Mouse (Mus musculus) CD4-positive, CD25-positive, alpha-beta regulatory T cell, adult 4 months (primary cell): Measurements from ENCODE around the gene Samm50. TPM values are rescaled to one million over a fixed set of nuclear protein-coding genes. Genes with fewer than 3 reads are reported as not detected.
"Not testable (repeated sequence)": the region's sequence is repeated elsewhere in the genome, so short reads cannot be mapped to it uniquely, and the experiment has no call there.

Experiments used
- ATAC-seq: one replicate; pipeline ENCODE4 v1.8.0; 2017
- polyA plus RNA-seq, 2 experiments: library from polyadenylated mRNA; unstranded; fragments of 100-300 nt; shearing (Covaris generic); gene quantifications; one replicate each; pipeline ENCODE4 v1.2.1; 2017

Samm50 gene
- polyA plus RNA-seq, result 10 to 100 TPM; 44.3 to 56.1 TPM

GRCm38 (mm10) chr15:84192058-84192791 is at the start of gene Samm50:
Gene Samm50, plus strand, starts transcription at chr15:84192241.
- peak; percentile 99 for ATAC-seq

GRCm38 (mm10) chr15:84156158-84156557 is 35.9 kb upstream of the Samm50 start:
- no peak for ATAC-seq

- not testable (repeated sequence) for ATAC-seq
Measured at GRCm38 (mm10) chr15:84157530-84157929, 34.5 kb upstream of the Samm50 start.

GRCm38 (mm10) chr15:84161871-84162270 is 30.2 kb upstream of the Samm50 start:
- no peak for ATAC-seq

GRCm38 (mm10) chr15:84166818-84167217 is 25.2 kb upstream of the Samm50 start:
- no peak for ATAC-seq

GRCm38 (mm10) chr15:84167600-84167999 is 24.4 kb upstream of the Samm50 start, which contains the start of gene Pnpla3:
Gene Pnpla3, plus strand, starts transcription at chr15:84167837.
- peak; percentile 79 for ATAC-seq

- peak; percentile 62 for ATAC-seq
Measured at GRCm38 (mm10) chr15:84168170-84169161, 23.6 kb upstream of the Samm50 start.

- ATAC-seq, result no peak
Measured at GRCm38 (mm10) chr15:84169511-84169910, 22.5 kb upstream of the Samm50 start.

- no peak for ATAC-seq
Measured at GRCm38 (mm10) chr15:84171166-84171565, 20.9 kb upstream of the Samm50 start.

GRCm38 (mm10) chr15:84178733-84179132 is 13.3 kb upstream of the Samm50 start:
- no peak for ATAC-seq

GRCm38 (mm10) chr15:84182000-84182399 is 10.0 kb upstream of the Samm50 start:
- ATAC-seq, result no peak

- no peak for ATAC-seq
Measured at GRCm38 (mm10) chr15:84183967-84184366, 8.1 kb upstream of the Samm50 start.

- ATAC-seq, result no peak
Measured at GRCm38 (mm10) chr15:84186196-84186595, 5.8 kb upstream of the Samm50 start.

GRCm38 (mm10) chr15:84188887-84189530 is 3.0 kb upstream of the Samm50 start:
- ATAC-seq, result no peak

GRCm38 (mm10) chr15:84189881-84190280 is 2.2 kb upstream of the Samm50 start:
- ATAC-seq, result no peak

- no peak for ATAC-seq
Measured at GRCm38 (mm10) chr15:84191724-84192057, 350 bp upstream of the Samm50 start.

- ATAC-seq, result no peak
Measured at GRCm38 (mm10) chr15:84196486-84197165, 4.6 kb downstream of the Samm50 start.

- ATAC-seq, result no peak
Measured at GRCm38 (mm10) chr15:84207327-84207726, 15.3 kb downstream of the Samm50 start.

- no peak for ATAC-seq
Measured at GRCm38 (mm10) chr15:84209517-84210412, 17.7 kb downstream of the Samm50 start.

- ATAC-seq, result no peak
Measured at GRCm38 (mm10) chr15:84210461-84210860, 18.4 kb downstream of the Samm50 start.

GRCm38 (mm10) chr15:84210941-84211340 is 18.9 kb downstream of the Samm50 start:
- no peak for ATAC-seq
